Mouse (Mus musculus) skeletal muscle tissue, adult 2 months (tissue): Measurements from ENCODE around the gene Ccng1.

Experiments
- DNase-seq: peaks from one replicate; pipeline ENCODE4 v3.0.0-alpha.2; 2012; ENCODE audit warnings: low read depth, low spot score

Gene Ccng1

DNA sequence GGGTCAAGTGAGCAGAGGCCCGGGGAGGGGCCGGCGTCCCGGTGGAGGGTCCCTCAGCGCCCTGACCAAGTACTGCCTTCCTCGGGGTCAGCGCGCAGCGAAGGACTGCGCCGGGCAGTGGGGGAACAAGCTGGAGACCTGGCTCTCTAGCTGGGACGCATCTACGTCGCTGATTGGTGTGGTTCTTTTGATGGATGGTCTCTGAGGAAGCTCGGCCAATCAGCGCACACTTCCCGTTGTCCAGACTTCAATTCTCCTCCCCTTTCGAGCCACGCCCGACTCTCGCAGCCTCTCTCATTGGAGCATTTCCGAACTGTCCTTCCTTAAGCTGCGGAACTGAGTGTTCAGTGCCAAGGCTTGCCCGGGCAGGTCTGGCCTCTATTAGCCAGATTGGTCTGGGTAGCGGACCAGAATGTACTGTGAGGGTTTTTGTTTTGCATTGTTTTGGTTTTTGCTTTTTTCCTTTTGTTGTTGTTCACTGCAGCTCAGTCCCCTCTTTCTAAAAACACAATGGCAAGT is at the start of gene Ccng1:
Gene Ccng1 (minus strand): TSS at position 203 of the 519 bp plus-strand sequence.
- DNase-seq: peak; percentile 97

DNA sequence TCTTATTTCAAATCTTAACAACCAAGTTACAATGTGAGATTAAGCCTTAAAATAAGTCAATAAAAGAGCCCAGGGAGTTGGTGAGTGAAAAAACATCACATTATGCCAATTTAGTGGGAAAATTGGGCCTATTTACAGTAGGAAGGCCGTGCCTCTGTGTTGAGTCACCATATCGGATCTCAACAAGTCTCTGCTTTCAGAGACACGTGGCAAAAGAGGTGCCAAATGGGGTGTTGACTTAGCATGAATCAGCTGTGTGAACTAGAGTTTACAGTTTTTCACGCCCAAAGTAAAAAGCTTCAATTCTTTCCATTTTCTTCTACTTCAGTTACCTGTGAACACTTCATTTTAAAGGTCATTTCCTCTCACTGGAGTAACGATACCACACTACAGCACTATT is 35.2 kb upstream of the Ccng1 start:
- DNase-seq: peak; percentile 8

DNA sequence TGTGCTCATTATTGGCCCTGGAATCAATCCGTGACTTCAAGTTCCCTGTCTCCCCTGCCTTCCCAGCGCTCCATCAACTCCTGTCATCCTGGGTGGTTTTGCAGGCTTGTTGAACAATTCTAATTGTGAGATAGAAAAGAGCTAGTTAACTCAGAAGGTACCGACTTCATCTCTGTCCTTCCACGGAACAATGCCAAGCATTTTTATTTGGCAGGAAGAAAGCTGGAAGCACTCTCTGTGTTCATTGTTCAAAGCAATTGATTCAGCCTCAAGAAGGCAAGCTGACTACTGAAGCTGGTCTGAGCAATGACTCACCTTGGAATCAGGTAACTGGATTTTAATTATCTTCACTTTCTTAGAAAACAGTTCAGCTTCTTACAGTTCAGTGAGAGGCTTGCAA is 34.6 kb upstream of the Ccng1 start:
- no peak for DNase-seq

DNA sequence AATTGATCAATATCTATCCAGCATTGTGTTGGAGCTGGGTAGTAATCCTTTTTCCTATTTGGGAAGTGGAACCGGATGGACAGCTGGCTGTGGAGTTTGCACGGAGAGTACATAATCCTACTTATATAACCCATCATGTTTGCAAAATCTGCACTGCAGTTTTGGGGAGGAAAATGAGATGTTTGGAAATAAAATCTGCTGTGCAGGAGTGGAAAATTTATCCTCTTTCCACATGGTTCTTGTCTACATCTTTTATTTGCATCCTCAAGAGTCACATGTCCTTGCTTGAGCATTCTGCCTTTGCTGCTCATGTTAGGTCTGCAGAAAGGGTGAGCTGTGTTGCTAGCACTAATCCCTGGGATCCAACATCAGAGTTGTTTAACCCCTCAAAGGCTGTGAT is 31.8 kb upstream of the Ccng1 start:
- DNase-seq: no peak

DNA sequence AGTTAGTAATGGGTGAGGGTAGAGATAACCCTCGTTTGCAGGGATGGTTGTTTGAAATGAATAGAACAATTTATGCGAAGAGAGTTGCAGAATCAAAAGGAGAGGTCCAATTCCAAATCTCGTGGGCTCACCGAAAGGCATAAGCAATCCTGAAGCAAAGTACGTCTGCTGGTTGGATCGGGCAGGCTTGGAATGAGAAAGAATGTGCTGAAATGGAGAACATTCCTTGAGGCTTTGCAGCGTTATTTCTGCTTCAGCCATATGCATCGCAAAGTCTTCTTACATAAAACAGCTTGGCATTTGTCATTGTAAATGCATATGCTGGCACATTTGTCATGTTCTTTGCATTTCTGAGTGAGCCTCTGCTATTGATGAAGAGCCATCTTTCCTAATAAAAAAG is 29.2 kb upstream of the Ccng1 start:
- no peak for DNase-seq

DNA sequence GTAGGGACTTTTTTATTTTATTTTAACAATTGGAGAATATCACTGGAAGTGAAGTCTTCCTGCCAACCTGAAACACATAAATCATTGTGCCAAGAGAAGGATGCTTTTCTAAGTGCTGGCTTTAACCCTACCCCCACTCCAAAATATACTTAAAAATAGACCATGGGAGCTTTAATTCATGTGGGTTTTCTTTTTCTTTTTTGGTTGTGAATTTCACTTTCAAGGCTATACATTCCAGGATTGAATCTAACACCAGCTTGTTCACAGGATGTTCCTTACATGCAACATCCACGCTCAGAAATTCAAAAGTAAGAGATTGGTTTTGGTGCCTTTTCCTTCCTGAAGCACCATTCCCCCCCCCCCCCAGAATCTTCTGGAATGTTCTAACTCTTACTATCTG is 28.2 kb upstream of the Ccng1 start:
- DNase-seq: no peak

DNA sequence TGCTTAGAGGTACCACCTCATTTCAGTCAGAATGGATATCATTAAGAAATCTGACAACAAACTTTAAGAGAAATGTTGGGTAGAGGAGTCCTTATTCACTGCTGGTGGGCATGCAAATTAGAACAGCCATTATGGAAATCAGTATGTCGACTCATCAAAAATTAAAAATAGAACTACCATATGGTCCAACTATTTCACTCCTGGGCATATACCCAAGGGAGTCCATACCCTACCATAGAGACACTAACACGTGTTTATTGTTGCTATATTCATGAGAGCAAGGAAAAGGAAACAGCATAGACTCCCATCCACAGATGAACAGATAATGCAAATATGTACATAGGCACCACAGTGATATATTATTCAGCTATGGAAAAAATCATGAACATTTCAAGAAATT is 26.7 kb upstream of the Ccng1 start:
- no peak for DNase-seq

DNA sequence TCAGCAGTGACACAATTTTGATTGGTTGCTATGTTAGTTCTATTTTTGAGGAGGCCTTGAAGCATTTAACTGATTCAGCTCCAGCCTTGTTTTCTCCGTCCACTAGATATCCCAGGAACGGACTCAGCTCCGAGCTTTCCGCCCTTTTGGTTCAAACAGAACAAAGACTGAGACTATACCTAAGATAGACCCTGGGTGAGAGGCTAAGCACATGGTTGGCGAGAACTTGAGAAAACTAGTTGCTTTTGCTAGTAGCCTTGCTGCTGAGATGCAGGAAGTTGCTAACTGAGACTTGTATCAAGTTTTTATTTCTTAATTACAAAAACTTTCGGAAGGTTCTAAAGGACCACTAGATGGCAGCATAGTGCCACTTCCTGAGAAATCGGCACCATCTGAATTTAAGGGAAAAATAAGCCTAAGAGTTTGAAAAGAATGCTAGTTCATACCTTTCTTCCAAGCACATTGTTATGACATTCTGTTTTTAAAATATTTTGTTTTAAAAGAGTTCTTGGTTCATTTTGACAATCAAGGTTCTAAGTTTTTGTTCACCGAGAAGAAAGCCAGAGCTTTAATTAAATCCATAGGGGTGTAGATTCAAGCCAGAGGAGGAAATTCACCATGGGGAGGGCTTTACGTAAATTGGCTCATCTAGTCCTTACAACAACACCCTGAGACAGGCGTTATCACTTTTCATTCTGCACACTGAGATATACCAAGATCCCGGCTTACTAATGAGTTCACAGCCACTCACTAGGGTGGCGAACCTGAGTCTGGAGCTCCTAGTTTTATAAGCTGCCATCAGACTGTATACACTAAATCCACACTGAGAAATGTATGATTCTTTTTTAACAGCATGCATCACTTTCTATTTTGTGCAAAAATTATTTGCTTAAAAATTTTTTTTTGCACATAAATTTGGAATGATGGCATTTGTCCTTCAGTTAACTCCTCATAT is 20.5 kb upstream of the Ccng1 start:
- no peak for DNase-seq

DNA sequence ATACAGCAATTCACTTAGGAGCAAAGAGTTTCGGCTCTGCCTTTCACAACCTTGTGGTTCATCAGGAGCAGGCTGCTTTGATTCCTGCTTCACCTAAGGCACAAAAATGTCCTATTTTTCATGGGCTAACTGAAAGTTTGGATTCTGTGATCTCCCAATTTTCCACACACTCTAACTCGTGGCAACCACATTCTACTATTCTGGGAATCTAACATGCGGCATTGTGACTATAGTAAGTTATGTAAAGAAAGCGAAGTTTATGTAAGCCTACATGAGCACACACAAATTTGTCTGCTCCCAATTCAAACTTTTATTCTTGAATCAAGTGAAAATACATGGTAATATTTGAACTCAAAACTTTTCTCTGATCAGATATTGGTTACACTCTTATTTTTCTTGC is 9.6 kb upstream of the Ccng1 start:
- DNase-seq: no peak

DNA sequence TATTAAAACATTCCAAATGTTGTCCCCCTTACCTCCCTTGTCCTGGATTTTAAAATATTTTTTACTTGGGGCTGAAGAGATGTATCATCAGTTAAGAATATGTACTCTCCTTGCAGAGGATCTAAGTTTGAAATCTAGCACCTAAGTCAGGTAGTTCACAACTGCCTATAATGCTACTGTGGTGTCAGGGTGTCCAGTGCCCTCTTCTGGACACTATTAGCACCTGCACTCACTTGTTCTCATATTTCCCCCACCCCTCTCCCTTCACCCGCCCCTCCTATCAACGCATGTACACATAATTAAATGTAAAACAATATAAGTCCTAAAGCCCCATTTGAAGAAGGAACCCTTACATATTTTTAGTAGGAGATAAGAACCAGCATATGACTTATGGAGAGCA is 8.3 kb upstream of the Ccng1 start:
- DNase-seq: peak; percentile 28

DNA sequence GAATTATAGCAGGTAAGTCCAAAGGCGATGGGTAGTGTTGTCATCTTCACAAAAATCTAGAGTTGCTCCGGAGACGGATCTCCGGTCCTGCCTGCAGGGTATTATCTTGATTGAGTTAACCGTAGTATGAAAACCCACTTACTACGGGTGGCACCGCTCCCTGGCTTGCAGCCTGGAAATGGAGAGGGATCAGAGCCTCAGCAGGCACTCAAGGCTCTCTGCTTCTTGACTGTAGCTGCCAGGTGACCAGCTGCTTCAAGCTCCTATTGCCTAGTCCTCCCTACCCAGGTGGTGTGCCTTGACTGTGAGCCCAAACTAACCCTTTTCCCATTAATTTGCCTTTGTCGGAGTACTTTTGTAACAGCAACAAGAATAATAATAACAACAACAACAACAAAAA is 4.8 kb upstream of the Ccng1 start:
- DNase-seq: peak; percentile 13

DNA sequence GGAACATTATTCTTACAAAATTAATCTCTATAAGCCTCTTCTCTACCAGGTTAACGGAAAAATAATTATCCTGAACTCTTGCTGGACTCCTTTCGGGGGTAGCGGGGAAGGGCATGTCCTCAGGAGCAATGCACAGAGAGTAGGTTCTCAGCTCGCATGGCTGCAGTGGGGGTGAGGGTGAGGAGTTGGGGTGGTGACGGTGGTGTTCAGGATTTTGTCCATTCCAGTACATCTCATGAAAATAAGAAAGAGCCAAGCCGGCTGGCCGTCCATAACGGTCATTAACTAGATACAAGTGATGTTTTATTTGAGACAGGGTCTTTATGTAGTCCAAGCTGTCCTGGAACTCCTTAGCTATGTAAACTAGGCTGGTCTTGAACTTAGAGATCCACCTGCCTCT is 857 bp upstream of the Ccng1 start:
- DNase-seq: no peak

DNA sequence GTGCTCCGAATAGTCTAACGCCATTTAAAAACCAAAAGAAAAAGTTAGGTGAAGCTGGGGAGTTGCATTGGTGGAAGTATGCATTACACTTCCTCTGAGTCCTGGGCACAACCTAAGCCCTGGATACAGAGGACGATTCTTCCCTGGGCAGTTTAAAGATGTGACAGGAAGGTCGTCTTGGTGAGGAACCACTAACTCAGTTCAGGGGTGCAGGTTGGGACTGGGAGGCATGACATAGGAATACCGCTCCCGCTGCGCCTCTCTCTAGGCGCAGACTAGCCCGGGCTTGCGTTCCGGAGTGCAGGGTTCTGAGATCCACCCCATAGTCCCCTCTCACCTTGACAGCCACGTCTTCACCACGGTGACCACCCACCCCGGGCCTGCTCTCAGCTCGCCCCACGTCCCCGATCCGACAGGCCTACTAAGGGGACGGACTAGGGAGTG is 425 bp downstream of the Ccng1 start:
- DNase-seq: peak; percentile 21

DNA sequence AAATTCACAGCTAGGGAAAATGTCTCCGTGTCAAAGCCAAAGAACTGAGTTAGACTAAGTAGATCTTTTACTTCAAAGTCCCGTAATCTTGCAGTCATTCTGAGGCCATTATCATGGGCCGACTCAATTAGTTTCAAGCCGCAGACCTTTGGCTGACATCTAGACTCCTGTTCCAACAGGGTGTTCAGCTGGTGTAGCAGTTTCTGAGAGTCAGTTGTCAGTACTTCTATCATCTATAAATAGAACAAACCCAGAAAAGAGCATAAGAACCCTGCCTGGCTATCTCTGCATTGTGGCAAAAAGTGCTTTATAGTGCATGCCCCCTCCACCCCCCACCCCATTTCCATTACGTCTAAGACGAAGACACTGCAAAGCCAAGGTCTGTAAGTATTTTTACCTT is 1.3 kb downstream of the Ccng1 start:
- DNase-seq: peak; percentile 38

DNA sequence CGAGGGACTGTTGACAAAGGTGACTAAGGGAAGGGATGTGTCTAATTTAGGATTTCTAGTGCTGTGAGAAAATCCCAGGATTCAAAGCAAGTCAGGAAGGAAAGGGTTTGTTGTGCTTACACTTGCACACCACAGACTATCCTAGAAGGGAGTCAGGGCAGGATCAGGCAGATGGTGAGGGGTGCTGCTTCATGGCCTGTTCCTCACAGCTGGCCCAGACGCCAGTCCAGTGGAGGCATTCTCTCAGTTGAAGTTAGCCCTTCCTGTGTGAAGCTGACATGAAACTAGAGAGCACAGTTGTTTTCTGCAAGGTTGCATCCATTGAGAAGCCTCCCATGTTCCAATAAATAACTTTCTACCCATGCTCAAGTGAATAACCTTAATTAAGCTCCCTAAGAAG is 7.4 kb downstream of the Ccng1 start:
- no peak for DNase-seq

DNA sequence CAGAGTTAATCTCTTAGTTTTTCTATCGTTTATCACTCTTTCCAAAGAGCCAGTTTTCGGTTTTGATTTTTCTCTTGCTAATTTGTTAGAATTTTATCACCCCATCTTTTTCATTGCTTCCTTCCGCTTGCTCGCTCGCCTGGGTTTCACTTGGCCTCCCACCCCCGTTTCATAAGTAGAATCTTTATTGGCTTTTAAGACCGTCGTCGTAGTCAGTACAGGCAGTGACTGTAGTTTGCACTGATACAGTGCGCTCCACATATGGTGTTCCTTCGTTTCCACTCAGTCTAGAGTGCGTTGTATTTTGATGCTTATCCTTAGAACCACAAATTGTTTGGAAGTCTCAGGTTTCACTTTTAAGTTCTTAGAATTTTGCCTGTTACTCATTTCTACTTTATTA is 8.8 kb downstream of the Ccng1 start:
- DNase-seq: no peak

DNA sequence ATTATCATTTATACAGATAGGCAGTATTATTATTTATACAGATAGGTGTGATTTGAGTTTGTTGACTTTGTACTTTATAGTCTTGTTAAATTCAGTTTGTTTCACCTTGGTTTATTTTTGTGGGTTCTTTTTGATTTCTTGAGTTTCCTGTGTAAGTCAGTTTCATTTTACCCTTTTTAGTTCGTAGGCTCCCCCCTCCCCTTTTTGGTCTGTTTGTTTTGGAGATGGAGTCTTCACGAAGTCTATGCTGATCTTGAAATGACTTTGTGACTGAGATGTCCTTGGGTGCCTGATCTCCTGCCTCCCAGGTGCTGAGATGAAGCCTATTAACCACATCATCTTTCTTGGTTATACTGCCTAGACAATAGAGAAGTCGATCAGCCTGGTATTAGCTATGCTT is 10.8 kb downstream of the Ccng1 start:
- no peak for DNase-seq

DNA sequence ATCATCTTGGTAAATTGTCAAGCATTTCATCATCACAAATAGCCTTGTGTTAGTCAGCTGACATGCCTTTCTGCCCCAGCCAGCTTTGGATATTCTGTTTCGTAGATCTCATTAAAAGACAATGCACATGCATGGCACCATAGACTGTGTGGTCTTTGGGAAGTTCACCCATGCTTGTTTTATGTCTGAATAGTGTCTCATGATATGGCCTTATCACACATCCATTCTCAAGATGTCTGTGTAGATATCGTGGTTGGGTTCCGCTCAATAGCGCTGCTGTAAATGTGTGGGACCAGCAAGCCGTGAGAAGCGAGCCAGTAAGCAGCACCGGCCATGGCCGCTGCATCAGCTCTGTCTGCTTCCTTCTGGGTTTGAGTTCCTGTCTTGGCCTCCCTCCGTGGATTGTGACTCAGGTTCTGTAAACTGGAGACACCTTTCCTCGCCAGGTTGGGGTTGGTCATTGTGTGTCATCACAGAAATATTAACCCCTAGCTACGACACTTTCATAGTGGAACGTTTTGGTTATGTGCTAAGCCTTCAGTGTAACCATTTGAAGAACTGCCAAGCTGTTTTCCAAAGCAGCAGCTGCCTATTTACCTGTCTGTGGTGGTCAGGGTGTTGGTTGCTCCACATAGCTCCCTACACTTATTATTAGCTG is 13.4 kb downstream of the Ccng1 start:
- no peak for DNase-seq

DNA sequence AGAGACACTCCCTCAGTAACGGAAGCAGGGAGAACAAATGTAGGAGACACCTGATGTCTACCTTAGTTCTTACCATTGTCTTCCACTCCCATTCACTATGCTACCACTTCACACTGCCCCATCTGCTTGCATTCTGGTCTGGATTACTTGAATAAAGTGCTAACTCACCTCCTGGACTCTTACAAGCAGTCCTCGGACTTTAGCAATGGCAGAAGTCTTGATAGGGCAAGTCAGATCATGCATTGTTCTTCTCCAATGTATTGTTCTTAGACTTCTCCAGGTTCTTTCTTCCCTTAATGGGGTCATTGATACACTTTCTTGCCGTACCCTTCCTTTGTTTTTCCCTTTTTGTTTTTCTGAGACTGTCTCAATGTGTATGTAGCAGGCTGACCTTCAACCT is 17.7 kb downstream of the Ccng1 start:
- no peak for DNase-seq

DNA sequence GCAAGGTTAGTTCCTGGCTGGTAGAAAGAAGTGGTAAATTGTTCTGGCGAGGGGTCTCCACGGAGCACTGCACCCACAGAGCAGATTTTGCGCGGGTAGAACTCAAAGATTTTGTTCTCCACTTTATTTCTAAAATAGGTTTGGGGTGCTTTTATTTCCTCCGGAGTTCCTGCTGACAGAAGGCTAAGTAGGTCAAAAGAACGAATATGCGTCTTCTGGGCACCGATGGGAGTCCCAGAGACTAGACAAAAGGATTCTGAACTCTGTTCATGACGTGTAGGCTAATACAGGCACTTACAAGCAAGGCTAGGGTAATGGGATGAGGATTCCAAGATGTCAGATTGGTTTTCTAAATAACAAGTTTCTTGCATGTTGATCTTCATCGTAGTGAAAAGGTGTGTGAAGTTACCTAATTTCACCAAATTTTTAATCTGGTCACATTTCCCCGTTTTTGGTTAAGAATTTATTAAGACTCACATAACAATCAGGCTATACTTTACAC is 20.8 kb downstream of the Ccng1 start:
- DNase-seq: no peak

DNA sequence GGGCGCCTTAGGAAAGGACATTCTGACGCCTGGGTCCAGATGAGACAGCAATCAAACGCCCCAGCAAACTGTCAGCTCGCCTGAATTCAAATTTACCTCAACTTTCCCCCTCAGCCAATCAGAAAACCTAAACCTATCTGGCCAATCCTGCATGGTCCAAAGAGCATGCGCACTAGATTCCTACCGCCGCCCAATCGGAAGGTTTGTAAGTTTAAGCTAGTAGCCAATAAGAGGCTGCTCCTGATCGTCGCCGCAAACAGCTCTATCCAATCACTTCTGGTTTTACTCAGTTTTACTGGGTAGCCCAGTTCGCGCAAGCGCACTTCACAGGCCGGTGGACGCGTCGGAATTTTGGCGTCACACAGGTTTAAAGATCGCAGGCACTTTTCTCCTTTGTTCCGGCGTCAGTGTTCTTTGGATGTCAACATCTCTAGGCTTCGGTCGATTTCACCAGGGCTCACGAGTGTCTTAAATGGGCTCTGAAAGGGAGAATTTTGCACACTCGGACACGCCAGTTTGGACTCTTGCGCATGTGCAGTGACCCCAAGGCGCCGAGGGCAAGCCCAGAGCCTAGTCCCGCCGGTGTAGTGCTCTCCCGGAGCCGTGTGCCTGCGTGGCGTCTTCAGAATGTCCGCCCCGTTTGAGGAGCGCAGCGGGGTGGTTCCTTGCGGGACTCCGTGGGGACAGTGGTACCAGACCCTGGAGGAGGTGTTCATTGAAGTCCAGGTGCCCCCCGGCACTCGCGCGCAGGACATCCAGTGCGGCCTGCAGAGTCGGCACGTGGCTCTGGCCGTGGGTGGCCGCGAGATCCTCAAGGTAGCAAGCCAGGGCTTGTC is 21.6 kb downstream of the Ccng1 start, which contains the start of the genes Hmmr and Nudcd2:
Gene Hmmr (minus strand): TSS at position 84 of the 836 bp plus-strand sequence.
Gene Nudcd2 (plus strand): TSS at position 329 of the 836 bp plus-strand sequence.
- peak; percentile 99 for DNase-seq

DNA sequence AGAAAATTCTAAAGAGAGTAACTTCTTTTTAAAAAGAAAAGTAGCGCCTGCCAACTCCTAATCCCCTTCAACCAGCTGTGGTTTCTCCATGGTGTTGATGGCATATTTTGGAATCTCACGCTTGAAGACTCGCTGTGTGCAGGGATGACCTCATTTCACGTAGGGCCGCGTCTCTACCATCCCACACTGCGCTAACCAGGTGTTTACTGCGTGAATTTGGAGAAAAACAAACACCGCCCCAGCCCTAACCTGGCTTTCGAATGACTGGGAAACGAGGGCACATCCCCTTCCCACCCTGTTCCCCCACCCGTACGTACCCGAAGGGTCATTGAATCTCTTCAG is 22.1 kb downstream of the Ccng1 start:
- DNase-seq: no peak
